Mouse (Mus musculus) embryo, embryonic 11 days (tissue): ENCODE measurements at regions not wholly inside any gene's neighbourhood (a gene's known extent, or its start where the extent isn't known, plus 50 kb on each side); places are given as distances from the start of the nearest gene placed in this dataset.

ENCODE experiments used
- DNase-seq: peaks from one replicate; pipeline ENCODE4 v3.0.0-alpha.2; 2015

GRCm38 (mm10) chr11:65490426-65490825 is 220.6 kb upstream of the Myocd start:
- no peak for DNase-seq

GRCm38 (mm10) chr11:65475821-65476540 is 206.2 kb upstream of the Myocd start:
- DNase-seq: no peak

GRCm38 (mm10) chr11:65475302-65475701 is 205.5 kb upstream of the Myocd start:
- no peak for DNase-seq

DNA sequence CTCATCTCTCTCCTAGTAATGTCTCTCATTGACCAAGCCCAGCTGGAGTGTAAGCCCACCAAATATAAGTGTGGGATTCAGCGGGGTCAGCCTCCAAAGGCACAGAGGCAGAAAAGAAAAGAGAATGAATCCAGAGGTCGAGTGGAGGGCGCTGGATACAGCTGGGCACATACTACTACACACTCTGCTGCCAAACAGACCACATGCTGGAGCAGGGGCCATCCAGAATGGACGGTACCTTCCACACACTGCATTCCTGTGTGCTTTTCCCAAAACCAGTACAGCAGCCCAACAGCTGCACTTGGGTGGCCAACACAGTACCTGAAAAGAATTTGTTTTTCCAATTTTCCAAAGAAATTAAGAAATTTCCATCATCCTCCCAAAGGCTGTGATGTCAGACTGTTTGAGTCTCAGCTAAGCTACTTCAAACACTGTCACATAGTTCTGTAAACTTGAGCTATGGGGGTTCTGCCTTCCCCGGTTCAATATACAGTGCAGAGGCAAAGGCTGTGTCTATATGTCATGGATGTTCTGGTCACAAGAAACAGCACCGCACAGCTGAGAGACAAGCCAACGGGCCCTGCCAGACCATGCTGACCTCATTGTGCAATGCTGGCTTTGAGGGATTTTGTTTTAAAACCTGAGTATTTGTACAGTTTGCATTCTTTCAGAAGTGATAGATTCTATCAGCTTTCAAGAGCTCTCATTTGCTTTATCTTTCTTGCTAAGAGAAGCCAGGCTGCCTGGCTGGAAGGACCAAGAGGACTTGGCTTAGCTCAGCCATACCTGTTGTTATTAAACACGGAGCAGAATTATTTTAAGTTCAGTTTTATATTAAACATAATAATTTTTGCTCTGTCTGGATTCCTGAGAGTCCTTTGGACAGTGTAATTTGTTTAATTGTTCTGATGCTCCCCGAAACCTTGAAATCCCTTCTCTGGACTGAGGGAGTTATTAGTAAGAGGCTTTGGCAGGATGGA is 200.3 kb upstream of the Myocd start:
- DNase-seq: no peak

- no peak for DNase-seq
These were observed 191.3 kb upstream of the Myocd start for GRCm38 (mm10) chr11:65461044-65461443.

- DNase-seq: no peak
These were observed 178.6 kb upstream of the Myocd start for GRCm38 (mm10) chr11:65448436-65448835.

GRCm38 (mm10) chr11:65443466-65444024 is 173.8 kb upstream of the Myocd start:
- no peak for DNase-seq

DNA sequence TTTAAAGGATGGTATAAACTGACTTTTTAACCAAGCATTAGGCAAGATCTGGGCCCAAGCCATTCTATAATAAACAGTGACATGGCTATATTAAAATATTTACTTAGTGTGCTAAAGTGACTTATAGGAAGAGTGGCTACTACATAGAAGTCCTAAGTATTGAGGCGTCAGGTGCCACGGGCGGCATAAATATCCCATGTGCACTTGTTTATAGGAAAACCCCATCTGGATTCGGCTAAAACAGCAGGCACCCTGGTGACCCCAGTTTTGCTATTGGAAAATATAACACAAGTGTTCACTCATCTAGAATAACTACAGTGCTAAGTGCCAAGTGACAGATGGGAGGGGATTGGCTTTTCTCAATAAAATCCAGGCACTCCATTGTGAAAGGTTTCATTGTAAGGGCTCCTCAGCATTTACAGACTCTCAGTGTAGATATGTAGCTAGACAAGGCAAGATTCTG is 165.9 kb upstream of the Myocd start:
- DNase-seq: no peak

- DNase-seq: no peak
These were observed 152.1 kb upstream of the Myocd start for GRCm38 (mm10) chr11:65421889-65422288.

GRCm38 (mm10) chr11:65408621-65409020 is 138.8 kb upstream of the Myocd start:
- DNase-seq: no peak

DNA sequence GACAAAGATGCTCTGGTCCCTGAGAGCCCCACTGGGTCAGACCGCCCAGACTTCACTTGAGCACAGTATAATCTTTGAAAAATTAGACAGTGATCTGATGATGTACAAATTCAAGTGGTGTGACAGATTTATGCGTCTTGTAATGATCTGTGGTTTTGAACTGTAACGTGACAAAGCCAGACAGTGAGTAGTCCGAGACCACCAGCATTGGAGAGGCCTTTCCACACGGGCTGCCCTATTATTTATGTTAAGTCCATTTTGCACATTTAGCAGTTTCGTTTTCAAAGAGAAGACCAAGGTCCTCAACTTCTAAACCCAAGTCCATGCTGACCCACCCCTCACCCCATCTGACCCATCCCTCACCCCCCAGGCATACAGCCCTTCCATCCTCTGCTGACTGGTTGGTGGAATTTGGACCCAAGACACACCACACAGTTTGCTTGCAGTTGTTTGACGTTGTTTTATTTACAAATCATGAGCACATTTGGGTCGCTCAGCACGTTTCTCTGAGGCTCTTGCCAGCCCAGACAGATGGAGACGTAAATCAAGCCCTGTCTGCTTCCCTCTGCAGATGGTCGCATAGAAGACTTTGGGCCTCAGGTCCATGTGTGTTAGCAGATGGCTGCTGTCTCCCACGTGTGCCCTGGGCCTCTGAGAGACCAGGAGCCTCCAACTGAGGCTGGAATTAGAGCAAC is 132.8 kb upstream of the Myocd start:
- DNase-seq: peak; percentile 16

DNA sequence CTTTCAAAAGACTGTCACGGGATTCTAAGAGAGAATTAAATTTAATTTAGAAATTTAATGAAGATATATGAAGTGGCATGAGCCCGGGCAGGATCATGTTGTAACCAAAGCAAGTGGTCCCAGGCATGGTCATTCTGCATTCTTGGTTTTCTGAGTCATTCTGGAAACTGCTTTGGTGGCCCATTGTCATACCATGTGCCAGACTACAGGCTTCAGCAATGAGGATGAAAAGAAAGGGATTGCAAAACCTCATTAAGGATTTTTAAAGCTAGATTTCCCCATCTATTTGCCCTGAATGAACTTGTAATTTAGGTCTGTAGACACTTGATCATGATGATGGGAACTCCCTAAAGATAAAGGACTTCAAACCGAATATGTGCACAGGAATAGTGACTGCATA is 119.4 kb upstream of the Myocd start:
- no peak for DNase-seq

- DNase-seq: peak; percentile 42
These were observed 116.7 kb upstream of the Myocd start for GRCm38 (mm10) chr11:65386291-65387061.

- no peak for DNase-seq
These were observed 105.6 kb upstream of the Myocd start for GRCm38 (mm10) chr11:65375361-65375760.

DNA sequence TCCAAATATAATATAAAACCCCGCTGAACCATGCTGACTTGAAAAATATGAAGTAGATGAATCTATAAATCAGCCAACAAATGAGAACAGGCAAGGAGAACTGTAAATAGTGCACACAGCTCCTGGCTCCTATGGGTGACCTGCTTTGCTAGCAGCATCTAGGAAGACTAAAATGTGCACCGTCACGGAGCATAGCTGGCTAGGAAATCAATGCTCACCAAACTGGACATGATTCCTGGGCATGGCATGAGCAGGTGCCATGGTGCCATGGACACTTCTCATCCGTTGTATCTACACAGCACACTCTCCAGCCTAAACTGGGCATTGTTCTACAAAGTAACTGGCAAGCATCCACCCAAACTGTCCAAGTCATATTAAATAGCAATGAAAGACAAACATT is 103.3 kb upstream of the Myocd start:
- DNase-seq: no peak

- DNase-seq: no peak
These were observed 102.6 kb upstream of the Myocd start for GRCm38 (mm10) chr11:65372309-65372811.

DNA sequence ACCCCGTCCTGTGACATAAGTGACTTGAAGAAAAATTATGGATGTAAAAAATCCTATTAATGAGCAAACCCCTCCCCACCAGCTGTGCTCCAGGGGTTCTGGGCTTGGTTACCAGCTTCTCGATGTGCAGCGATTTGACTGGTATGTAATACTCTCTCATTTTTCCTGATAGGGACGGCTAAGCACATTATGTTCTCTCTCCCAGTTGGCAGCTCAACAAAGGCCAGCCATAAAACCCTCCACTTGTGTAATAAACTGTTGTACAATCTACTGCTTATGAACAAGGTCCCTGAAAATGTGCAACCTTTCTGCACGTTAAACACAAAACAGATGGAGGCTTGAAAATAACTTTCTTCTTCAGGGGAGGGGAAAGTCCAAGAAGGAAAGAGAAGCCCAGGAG is 98.0 kb upstream of the Myocd start:
- DNase-seq: no peak

- no peak for DNase-seq
These were observed 97.0 kb upstream of the Myocd start for GRCm38 (mm10) chr11:65366677-65367370.

DNA sequence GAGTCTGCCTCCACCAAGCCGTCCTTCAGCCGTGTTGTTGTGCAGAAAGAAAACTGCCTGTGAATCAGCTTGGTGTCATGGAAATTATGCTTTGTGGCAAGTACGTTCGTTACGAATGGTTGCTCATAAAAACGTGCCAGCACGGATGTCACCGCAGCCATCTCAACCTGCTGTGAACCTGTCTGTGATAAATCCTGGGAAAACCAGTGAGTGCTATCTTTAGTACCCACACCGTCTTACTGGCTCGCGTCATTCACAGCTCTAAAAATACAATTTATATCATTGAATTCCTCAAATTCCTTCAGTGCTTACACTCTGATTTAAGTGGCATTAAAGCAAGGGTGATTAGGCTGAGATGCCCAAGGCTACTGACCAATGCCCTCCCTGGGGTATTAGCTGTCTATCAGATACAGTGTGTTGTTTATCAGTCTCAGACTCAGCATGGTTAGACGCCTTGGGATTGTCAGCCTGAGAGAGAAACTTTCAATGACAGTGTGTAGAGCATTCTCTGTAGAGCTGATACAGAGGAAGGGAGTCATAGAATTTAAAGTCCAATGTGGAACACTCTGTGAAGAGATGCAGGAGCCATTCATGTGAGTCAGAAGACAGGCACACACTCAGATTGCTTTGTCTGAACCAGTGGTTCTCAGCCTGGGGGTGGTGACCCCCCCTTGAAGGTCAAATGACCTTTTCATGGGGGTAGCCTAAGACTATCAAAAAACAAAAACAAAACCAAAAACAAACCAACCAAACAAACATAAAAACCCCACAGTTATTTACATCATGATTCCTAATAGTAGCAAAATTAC is 96.2 kb upstream of the Myocd start:
- no peak for DNase-seq

GRCm38 (mm10) chr11:65364910-65365309 is 95.1 kb upstream of the Myocd start:
- DNase-seq: no peak
